Mouse (Mus musculus) hindbrain, embryonic 16.5 days (tissue): ENCODE results near the gene Fxn. TPM values are rescaled to one million over a fixed set of nuclear protein-coding genes. Genes with fewer than 3 reads are reported as not detected.

Experiments
- ATAC-seq: fragments of 200-750 bp; cut with Nextera tagmentation; 2 replicates; pipeline ENCODE4 v1.8.0; 2017; ENCODE audit warnings: moderate TSS enrichment, moderate library complexity
- H3K27ac ChIP-seq: fragments of 300-500 bp; sonication (generic); 2 replicates; pipeline ENCODE4 v1.5.1; 2014; ENCODE audit warnings: low read depth, mild to moderate bottlenecking, control low read depth, low read length, moderate library complexity
- H3K27me3 ChIP-seq: fragments of 300-500 bp; sonication (generic); replicated peaks from 2 replicates; pipeline ENCODE4 v1.6.1; 2014; ENCODE audit warnings: low read length; ENCODE audit not compliant: control insufficient read depth, insufficient read depth
- H3K36me3 ChIP-seq: fragments of 300-500 bp; sonication (generic); 2 replicates; pipeline ENCODE4 v1.6.1; 2014; ENCODE audit warnings: mild to moderate bottlenecking, low read length, moderate library complexity, mixed read lengths; ENCODE audit not compliant: control insufficient read depth, insufficient read depth
- H3K4me1 ChIP-seq: fragments of 300-500 bp; sonication (generic); 2 replicates; pipeline ENCODE4 v1.6.1; 2014; ENCODE audit warnings: low read depth, low read length; ENCODE audit not compliant: control insufficient read depth, insufficient read depth
- H3K4me2 ChIP-seq: fragments of 300-500 bp; sonication (generic); 2 replicates; pipeline ENCODE4 v1.6.1; 2014; ENCODE audit warnings: mild to moderate bottlenecking, low read length, control low read depth, moderate library complexity
- H3K4me3 ChIP-seq: fragments of 300-500 bp; sonication (generic); 2 replicates; pipeline ENCODE4 v1.5.1; 2014; ENCODE audit warnings: mild to moderate bottlenecking, low read length, control low read depth, moderate library complexity
- H3K9ac ChIP-seq: fragments of 300-500 bp; sonication (generic); 2 replicates; pipeline ENCODE4 v1.6.1; 2014; ENCODE audit warnings: low read depth, mild to moderate bottlenecking, control low read depth, low read length, moderate library complexity
- H3K9me3 ChIP-seq: fragments of 300-500 bp; sonication (generic); 2 replicates; pipeline ENCODE4 v1.6.1; 2014; ENCODE audit warnings: mild to moderate bottlenecking, low read length, moderate library complexity; ENCODE audit not compliant: control insufficient read depth
- WGBS: fragments of 180-500 bp; shearing (Covaris S2); extraction: QIAGEN DNeasy Blood & Tissue Kit; methylation state at CpG from one replicate; pipeline ENCODE4 v1.1.7; 2014; 5-methylcytosine and 5-hydroxymethylcytosine counted together
- polyA plus RNA-seq: library from polyadenylated mRNA; unstranded; fragments of >200 nt; fragmentation: Nextera tagmentation; extraction: Ambion mirVana; gene quantifications from 2 replicates; pipeline ENCODE4 v1.2.1, GENCODE M21; 2015

The Fxn gene
- polyA plus RNA-seq, 1 experiment from 2014 or later, result 41.4 TPM

DNA sequence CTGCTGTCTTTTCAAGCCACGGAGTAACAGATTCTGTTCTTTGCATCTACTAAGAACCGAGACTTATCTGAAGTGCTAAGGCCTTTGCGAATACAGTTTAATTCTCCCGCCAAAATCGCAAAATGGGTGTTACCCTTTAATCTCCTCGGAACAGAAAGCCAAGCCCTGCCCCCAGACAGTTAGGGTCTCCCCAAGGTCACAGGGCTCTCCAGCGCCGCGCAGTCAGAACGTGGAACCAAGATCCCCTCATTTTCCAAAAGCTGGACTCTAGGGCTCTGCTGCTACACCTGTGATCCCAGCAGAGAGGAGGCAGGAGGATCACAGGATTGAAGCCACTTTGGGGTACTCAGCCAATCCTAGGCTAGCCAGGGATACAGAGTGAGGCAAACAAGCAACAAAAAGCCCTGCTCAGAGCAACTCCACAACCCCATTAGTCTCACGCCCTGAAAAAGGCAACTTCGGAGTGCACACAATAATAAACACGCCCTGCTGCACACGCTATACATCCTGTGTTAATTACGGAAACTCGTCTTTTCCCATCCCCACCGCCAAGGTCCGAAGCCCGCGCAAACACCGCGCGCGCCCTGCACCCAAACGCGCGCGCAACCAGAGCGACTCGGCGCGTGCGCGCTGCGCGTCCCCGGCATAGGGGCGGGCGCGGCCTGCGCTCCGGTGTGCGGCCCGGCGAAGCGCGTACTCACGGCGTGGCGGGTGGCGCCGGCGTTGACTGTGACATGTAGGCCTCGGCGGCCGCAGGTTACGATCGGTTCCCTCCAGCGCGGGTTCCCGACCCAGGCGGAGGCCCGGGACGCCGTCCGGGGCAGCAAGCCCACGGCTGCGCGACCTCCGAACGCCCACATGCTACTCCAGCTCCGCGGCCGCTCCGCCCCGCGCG lies 452 bp downstream of the Fxn start:
- peak overlapping the region; percentile 80 for H3K9ac ChIP-seq
- no peaks in the 10 kb centered on the region for H3K27me3 ChIP-seq
- WGBS, result under 1% methylated on average over 62 of the region's 78 CpGs
- H3K4me3 ChIP-seq, result peak overlapping the region; percentile 70
- peak overlapping the region; percentile 87 for H3K27ac ChIP-seq
- peaks cover 3% of the 10 kb centered on the region for H3K4me1 ChIP-seq
- H3K4me2 ChIP-seq, result peak overlapping the region; percentile 94
- H3K36me3 ChIP-seq, result no peaks in the 10 kb centered on the region
- H3K9me3 ChIP-seq, result no peaks in the 10 kb centered on the region
- ATAC-seq, result peak; percentile 82

DNA sequence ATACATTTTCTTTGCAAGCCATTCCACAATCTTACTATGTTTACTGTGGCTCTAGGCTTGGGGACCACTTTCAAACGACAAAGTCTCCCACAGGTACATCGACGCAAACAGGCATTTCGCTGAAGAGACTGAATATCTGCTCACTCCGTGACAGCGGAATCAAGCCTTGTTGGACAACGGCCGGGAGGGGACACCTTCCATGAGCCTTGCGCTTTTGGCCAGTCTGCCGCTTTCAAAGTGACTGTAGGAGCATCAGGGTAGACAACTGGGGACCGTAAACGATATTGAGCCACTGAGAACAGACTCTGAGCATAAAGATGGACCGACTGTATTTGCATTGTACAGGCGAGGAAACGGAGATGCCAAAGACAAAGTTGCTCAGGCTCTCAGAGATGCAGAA lies 1.5 kb downstream of the Fxn start:
- ATAC-seq, result no peak
- no peak overlapping the region for H3K27ac ChIP-seq
- H3K4me1 ChIP-seq, result peaks cover 3% of the 10 kb centered on the region
- H3K4me3 ChIP-seq, result no peak overlapping the region
- WGBS, result 88% methylated on average over 15 of the region's 15 CpGs
- no peaks in the 10 kb centered on the region for H3K27me3 ChIP-seq
- H3K4me2 ChIP-seq, result peak overlapping the region; percentile 94; the same call in 1 of the 2 replicates
- no peaks in the 10 kb centered on the region for H3K36me3 ChIP-seq
- no peaks in the 10 kb centered on the region for H3K9me3 ChIP-seq
- H3K9ac ChIP-seq, result no peak overlapping the region

DNA sequence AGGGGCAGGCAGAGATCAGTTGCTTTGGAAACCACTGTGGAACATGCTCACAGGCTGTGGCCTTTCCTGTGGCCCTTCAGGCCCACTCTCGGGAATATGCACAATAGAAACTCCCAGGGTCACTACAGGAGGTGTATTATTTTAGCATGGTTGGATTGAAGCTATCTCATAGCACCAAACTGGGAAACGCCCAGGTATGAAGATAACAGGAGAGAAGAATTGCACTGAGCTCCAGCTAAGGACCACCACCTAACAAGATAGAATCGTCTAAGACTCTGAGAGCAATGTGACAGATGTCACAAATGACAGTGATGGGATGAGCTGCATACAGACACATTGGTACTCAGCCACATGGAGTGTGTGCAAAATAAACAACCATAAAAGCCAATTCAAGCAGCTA lies 6.1 kb downstream of the Fxn start:
- H3K9ac ChIP-seq, result no peak overlapping the region
- WGBS, result 64% methylated on average over 3 of the region's 3 CpGs

DNA sequence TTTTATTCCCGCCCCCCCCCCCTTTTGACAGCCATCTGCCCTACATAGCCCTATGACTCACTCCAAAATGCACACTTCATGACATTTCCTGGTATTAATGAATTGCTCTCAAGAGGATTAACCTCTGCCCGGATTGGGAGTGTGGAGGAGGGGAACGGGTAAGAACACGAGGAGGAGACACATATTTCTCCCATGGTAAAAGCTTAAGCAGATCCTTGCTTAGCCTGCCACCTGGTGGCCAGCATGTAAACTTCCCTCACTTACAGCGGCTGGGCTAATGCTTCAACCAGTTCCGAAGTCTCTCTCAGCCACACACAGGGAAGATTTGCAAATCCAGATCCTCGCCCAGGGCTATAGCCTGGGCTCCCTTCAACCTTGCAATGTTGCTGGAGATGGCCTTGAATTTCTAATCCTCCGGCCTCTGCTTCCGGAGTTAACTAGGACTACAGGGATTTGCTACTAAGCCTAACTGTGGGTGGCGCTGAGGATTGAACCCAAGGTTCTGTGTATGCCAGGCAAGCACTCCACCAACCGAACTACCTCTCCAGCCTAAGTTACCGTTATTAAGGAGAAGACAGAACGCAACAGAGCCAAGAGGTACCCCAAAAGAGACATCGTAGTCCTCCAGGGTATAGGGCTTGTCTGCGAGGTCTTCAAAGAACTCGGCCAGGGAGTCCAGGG lies 8.5 kb downstream of the Fxn start:
- Histone ChIP-seq H3K27ac (no peak overlapping the region), H3K36me3 (no peaks in the 10 kb centered on the region), H3K9me3 (no peaks in the 10 kb centered on the region), H3K4me1 (no peaks in the 10 kb centered on the region), H3K4me2 (peak overlapping the region; percentile 41), H3K27me3 (no peaks in the 10 kb centered on the region), H3K9ac (no peak overlapping the region), H3K4me3 (no peak overlapping the region)
- peak; percentile 88 for ATAC-seq
- WGBS, result 44% methylated on average over 16 of the region's 16 CpGs

More for the DNA sequence above, 6.1 kb downstream of the Fxn start:
- Histone ChIP-seq H3K36me3 (no peaks in the 10 kb centered on the region), H3K27me3 (no peaks in the 10 kb centered on the region), H3K27ac (no peak overlapping the region), H3K4me3 (no peak overlapping the region), H3K9me3 (no peaks in the 10 kb centered on the region), H3K4me2 (no peak overlapping the region), H3K4me1 (no peaks in the 10 kb centered on the region)
- no peak for ATAC-seq

DNA sequence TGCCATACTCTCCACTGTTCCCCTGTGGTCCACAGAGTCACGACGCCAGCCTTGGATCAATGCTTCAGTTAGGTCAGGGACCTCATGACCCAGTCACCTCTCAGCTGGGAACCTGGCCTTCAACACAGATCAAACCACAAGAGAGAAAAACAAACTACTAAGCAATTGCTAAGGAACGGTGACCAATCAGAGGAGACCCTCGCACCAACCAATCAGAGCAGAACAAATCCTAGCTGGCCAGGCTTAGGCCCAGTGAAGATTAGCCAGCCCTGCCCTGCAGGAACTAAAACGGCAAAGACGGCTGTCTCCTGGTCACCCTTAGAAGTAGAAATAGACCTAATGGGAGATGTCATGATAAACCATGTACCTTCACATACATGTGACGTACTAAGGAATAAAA lies 9.1 kb downstream of the Fxn start:
- no peak overlapping the region for H3K4me3 ChIP-seq
- 41% methylated on average over 7 of the region's 7 CpGs for WGBS
- peak; percentile 71 for ATAC-seq
- no peak overlapping the region for H3K27ac ChIP-seq
- no peak overlapping the region for H3K9ac ChIP-seq
- no peaks in the 10 kb centered on the region for H3K36me3 ChIP-seq
- H3K4me2 ChIP-seq, result peak overlapping the region; percentile 41
- no peaks in the 10 kb centered on the region for H3K9me3 ChIP-seq
- H3K27me3 ChIP-seq, result no peaks in the 10 kb centered on the region
- H3K4me1 ChIP-seq, result no peaks in the 10 kb centered on the region

DNA sequence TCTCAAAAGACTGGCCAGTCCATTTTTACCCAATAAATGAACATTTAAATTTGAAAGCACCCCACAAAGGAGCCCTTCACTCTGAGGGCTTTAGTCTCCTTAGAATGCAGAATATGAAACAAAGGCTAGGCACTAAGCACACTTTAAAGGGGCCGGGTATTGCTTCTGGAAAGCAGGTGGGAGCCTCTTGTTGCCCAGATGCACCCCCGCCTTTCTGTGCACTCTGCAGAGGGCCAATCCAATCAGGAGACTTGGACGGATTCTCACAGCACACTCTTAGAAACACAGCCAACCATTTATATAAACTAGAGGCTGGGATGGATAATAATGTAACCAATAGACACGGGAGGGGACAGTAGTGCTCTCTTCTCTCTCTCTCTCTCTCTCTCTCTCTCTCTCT lies 11.9 kb downstream of the Fxn start:
- Histone ChIP-seq H3K4me1 (no peaks in the 10 kb centered on the region), H3K27ac (no peak overlapping the region), H3K4me2 (no peak overlapping the region), H3K36me3 (peaks cover 5% of the 10 kb centered on the region; the same call in 1 of the 2 replicates), H3K9ac (no peak overlapping the region), H3K4me3 (no peak overlapping the region), H3K9me3 (no peaks in the 10 kb centered on the region), H3K27me3 (no peaks in the 10 kb centered on the region)
- no peak for ATAC-seq
- 38% methylated on average over 4 of the region's 4 CpGs for WGBS

DNA sequence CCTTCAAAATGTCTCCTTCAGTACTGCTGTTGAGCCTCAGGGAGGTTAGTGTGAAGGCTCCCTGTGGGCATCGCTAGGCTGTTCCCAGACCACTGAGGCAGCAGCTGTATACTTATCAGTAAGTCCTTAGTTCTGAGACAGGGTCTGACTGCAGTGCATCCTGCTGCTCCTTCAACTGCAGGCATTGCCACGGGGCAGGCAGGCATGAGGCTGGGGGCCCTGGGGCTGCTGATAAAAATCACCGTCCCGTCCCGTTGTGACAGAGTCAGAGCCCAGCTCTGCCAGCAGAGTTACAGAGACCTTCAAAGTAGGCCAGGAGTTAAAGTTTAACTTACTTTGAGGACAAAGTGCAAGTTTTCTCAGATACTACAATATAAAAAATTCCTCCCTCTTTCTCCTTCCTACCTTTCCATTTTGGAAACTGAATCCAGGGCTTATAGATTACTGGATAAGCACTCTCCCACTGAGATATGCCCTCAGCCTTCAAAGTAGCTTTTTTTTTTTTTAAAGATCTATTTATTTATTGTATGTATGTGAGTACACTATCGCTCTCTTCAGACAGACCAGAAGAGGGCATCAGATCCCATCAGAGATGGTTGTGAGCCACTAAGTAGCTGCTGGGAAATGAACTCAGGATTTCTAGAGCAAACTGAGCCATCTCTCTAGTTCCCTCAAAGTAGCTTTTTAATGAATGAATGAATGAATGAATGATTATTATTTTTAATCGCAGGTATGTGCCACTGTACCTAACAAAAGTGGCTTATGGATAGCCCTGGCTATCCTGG lies 14.2 kb downstream of the Fxn start:
- WGBS, result 88% methylated on average over 7 of the region's 7 CpGs

DNA sequence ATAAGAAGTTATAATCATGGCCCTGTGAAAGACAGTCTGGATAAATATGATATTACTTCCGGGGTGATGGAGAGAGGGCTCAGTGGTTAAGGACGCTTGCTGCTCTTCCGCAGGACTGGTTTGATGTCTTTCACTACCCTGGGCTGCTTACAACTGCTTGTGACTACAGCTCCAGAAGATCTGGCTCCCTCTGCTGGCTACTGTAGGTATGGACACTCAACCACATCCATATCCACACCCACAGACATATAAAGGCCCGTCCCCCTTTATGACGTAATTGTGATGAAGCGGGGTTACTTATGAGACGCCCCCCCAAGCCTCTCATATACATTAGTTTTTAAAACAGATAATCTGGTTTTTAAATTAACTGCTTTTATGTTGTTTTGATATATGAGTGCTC lies 15.4 kb downstream of the Fxn start:
- H3K36me3 ChIP-seq, result peaks cover 8% of the 10 kb centered on the region; the same call in 1 of the 2 replicates
- WGBS, result 51% methylated on average over 7 of the region's 7 CpGs
- no peak overlapping the region for H3K4me2 ChIP-seq
- no peak overlapping the region for H3K4me3 ChIP-seq
- H3K4me1 ChIP-seq, result no peaks in the 10 kb centered on the region
- peak; percentile 83 for ATAC-seq
- no peaks in the 10 kb centered on the region for H3K9me3 ChIP-seq
- H3K27ac ChIP-seq, result no peak overlapping the region
- H3K9ac ChIP-seq, result no peak overlapping the region
- H3K27me3 ChIP-seq, result no peaks in the 10 kb centered on the region

More for the DNA sequence above, 14.2 kb downstream of the Fxn start:
- Histone ChIP-seq H3K27me3 (no peaks in the 10 kb centered on the region), H3K9me3 (no peaks in the 10 kb centered on the region), H3K4me1 (no peaks in the 10 kb centered on the region), H3K4me3 (no peak overlapping the region), H3K36me3 (peaks cover 8% of the 10 kb centered on the region; the same call in 1 of the 2 replicates), H3K27ac (no peak overlapping the region), H3K4me2 (no peak overlapping the region), H3K9ac (no peak overlapping the region)
- no peak for ATAC-seq
